Mouse (Mus musculus) lung, embryonic 15.5 days (tissue): Measurements from ENCODE around the gene Ppp3cb. TPM values are rescaled to one million over a fixed set of nuclear protein-coding genes. Genes with fewer than 3 reads are reported as not detected.
A peak's percentile ranks its signal among the peaks of the same experiment; 100 is the strongest.

ENCODE experiments used
- ATAC-seq: fragments of 200-750 bp; cut with Nextera tagmentation; 2 replicates; pipeline ENCODE4 v1.8.0; 2017; ENCODE audit warnings: moderate number of reproducible peaks, borderline replicate concordance; ENCODE audit not compliant: low FRiP score, low TSS enrichment; ENCODE audit errors: extremely low read depth
- H3K27ac ChIP-seq: fragments of 300-500 bp; sonication (generic); 2 replicates; pipeline ENCODE4 v1.5.1; 2015; ENCODE audit warnings: moderate library complexity, mild to moderate bottlenecking, inconsistent platforms
- H3K27me3 ChIP-seq: fragments of 300-500 bp; sonication (generic); 2 replicates; pipeline ENCODE4 v1.6.1; 2015; ENCODE audit warnings: inconsistent platforms
- H3K36me3 ChIP-seq: fragments of 300-500 bp; sonication (generic); 2 replicates; pipeline ENCODE4 v1.6.1; 2015; ENCODE audit warnings: inconsistent platforms
- H3K4me1 ChIP-seq: fragments of 300-500 bp; sonication (generic); 2 replicates; pipeline ENCODE4 v1.6.1; 2015; ENCODE audit warnings: inconsistent platforms
- H3K4me2 ChIP-seq: fragments of 300-500 bp; sonication (generic); 2 replicates; pipeline ENCODE4 v1.6.1; 2015; ENCODE audit warnings: inconsistent platforms, mild to moderate bottlenecking, moderate library complexity
- H3K4me3 ChIP-seq: fragments of 300-500 bp; sonication (generic); 2 replicates; pipeline ENCODE4 v1.5.1; 2015; ENCODE audit warnings: mild to moderate bottlenecking, inconsistent platforms
- H3K9ac ChIP-seq: fragments of 300-500 bp; sonication (generic); 2 replicates; pipeline ENCODE4 v1.6.1; 2015; ENCODE audit warnings: inconsistent platforms
- H3K9me3 ChIP-seq: fragments of 300-500 bp; sonication (generic); 2 replicates; pipeline ENCODE4 v1.6.1; 2016; ENCODE audit warnings: inconsistent platforms
- WGBS: fragments of 180-500 bp; shearing (Covaris S2); methylation state at CpG from one replicate; pipeline ENCODE4 v1.1.7; 2015; 5-methylcytosine and 5-hydroxymethylcytosine counted together
- polyA plus RNA-seq: library from polyadenylated mRNA; unstranded; fragments of >200 nt; fragmentation: Nextera tagmentation; extraction: Ambion mirVana; gene quantifications from 2 replicates; pipeline ENCODE4 v1.2.1, GENCODE M21; 2015

The Ppp3cb gene
- polyA plus RNA-seq, 1 experiment from 2014 or later: 41.6 TPM

DNA sequence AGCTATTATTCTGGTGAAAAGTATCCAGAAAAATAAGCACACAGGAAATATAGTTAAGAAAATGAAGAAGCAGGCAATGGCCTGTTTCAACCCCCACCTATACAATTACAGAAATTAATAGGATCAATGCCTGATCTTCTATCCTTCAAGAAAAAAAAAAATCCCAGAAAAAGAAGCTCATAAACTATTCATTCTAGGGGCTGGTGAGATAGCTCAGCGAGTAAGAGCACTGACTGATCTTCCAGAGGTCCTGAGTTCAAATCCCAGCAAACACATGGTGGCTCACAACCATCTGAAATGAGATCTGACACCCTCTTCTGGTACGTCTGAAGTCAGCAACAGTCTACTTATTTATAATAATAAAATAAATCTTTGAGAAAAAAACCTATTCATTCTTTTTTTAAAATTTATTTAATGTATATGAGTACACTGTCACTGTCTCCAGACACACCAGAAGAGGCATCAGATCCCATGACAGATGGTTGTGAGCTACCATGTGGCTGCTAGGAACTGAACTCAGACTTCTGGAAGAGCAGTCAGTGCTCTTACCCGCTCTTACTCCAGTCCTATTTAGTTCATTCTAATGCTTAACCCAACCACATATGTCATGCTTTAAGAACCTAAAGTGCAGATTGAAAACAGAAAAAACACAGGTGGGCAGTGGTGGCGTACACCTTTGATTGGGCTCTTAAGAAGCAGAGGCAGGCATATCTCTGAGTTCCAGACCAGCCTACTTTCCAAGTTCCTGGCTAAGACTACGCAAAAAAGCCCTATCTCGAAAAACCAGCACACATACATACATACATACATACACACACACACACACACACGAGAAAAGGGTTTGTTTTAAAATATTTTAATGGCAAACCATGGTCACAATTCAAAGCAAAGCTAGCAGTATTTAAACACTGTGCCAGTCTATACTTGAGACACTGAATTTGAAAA, 1.6 kb downstream of the Ppp3cb start:
- WGBS: 55% methylated on average over 7 of the region's 7 CpGs
- no peaks in the 10 kb centered on the region for H3K27me3 ChIP-seq
- H3K4me1 ChIP-seq: peaks cover 20% of the 10 kb centered on the region
- peak overlapping the region; percentile 96 for H3K4me3 ChIP-seq
- H3K27ac ChIP-seq: no peak overlapping the region
- no peak for ATAC-seq
- peak overlapping the region; percentile 57 for H3K4me2 ChIP-seq
- H3K9ac ChIP-seq: peak overlapping the region; percentile 29; the same call in 1 of the 2 replicates
- peaks cover 7% of the 10 kb centered on the region for H3K36me3 ChIP-seq
- no peaks in the 10 kb centered on the region for H3K9me3 ChIP-seq

DNA sequence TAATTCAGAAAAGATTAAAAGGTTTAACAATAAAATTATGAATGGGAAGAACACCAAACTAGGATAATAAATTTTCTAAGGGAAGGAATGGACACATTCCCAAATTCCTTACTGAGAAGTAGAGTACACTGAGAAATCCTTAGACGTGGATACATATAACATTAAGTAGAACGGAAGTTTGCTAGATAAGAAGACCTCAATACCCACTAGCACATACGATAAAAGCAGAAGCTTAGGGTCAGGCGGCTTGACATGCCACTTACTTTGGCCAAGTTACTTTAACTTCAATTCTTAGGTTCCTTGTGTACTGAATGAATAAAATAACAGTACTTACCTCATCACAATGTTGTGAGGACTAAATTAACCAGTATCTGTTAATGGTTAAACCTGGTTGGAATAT, 16.7 kb downstream of the Ppp3cb start:
- H3K27ac ChIP-seq: no peak overlapping the region
- no peaks in the 10 kb centered on the region for H3K36me3 ChIP-seq
- ATAC-seq: no peak
- H3K4me2 ChIP-seq: no peak overlapping the region
- no peaks in the 10 kb centered on the region for H3K27me3 ChIP-seq
- H3K9ac ChIP-seq: no peak overlapping the region
- 83% methylated on average over 4 of the region's 4 CpGs for WGBS
- no peak overlapping the region for H3K4me3 ChIP-seq
- H3K9me3 ChIP-seq: no peaks in the 10 kb centered on the region
- H3K4me1 ChIP-seq: no peaks in the 10 kb centered on the region

GRCm38 (mm10) chr14:20520179-20520578, 26.2 kb downstream of the Ppp3cb start:
- H3K27me3 ChIP-seq: no peaks in the 10 kb centered on the region
- no peak overlapping the region for H3K9ac ChIP-seq
- H3K4me3 ChIP-seq: no peak overlapping the region
- no peaks in the 10 kb centered on the region for H3K9me3 ChIP-seq
- no peak overlapping the region for H3K4me2 ChIP-seq
- peaks cover 27% of the 10 kb centered on the region for H3K36me3 ChIP-seq
- no peaks in the 10 kb centered on the region for H3K4me1 ChIP-seq
- ATAC-seq: no peak
- H3K27ac ChIP-seq: no peak overlapping the region
- 94% methylated on average over 2 of the region's 2 CpGs for WGBS

DNA sequence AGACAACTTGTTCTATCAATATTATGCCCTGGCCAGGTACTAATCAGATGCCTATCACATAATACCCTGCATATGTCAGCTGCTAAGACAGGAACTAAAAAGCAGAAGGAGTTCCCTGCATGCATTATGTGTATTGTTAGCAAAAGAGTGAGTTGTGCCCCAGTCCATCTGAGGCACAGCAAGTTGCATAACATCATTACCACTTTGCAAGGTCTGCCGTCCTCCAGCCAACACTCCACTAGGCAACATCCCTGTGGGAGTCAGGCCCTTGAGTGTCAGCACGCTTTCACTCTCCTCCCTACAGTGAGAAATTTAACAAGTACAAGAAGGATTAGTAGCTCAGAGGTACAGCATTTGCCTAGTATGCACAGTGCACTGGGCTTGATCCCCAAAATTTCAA, 37.9 kb downstream of the Ppp3cb start:
- peaks cover 23% of the 10 kb centered on the region; the same call in 1 of the 2 replicates for H3K36me3 ChIP-seq
- no peak for ATAC-seq
- 75% methylated on average over 2 of the region's 2 CpGs for WGBS
- no peak overlapping the region for H3K4me2 ChIP-seq
- H3K27ac ChIP-seq: no peak overlapping the region
- H3K4me1 ChIP-seq: no peaks in the 10 kb centered on the region
- no peak overlapping the region for H3K4me3 ChIP-seq
- H3K27me3 ChIP-seq: no peaks in the 10 kb centered on the region
- no peak overlapping the region for H3K9ac ChIP-seq
- no peaks in the 10 kb centered on the region for H3K9me3 ChIP-seq

- 94% methylated on average over 10 of the region's 10 CpGs for WGBS
- Histone ChIP-seq H3K27ac (no peak overlapping the region), H3K9me3 (no peaks in the 10 kb centered on the region), H3K4me1 (no peaks in the 10 kb centered on the region), H3K4me3 (no peak overlapping the region), H3K9ac (no peak overlapping the region), H3K36me3 (peaks cover 26% of the 10 kb centered on the region), H3K4me2 (no peak overlapping the region), H3K27me3 (no peaks in the 10 kb centered on the region)
- no peak for ATAC-seq
Observed at GRCm38 (mm10) chr14:20502966-20503365, 43.4 kb downstream of the Ppp3cb start.

DNA sequence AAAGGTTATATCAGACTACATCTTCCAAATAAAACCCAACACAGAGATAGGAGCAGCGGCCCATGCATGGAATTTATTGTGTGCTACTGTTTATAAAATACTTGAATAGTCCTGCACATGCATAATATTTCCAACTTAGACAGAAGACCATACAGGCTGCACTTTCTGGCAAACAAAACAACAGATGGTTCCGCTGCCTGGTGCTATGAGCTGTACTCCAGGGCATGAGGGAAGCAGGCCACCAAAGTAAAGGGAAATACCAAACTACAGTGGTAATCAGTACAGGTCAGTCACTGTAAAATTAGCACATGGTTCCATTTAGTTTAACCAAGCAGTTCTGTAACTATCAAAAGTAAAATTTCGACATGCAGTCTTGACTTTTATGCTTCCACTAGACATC, 46.4 kb downstream of the Ppp3cb start:
- WGBS: 83% methylated on average over 3 of the region's 3 CpGs
- Histone ChIP-seq H3K4me1 (no peaks in the 10 kb centered on the region), H3K9me3 (no peaks in the 10 kb centered on the region), H3K9ac (no peak overlapping the region), H3K4me3 (no peak overlapping the region), H3K36me3 (peaks cover 37% of the 10 kb centered on the region), H3K4me2 (no peak overlapping the region), H3K27ac (no peak overlapping the region), H3K27me3 (no peaks in the 10 kb centered on the region)
- ATAC-seq: no peak

GRCm38 (mm10) chr14:20496603-20497002, 49.8 kb downstream of the Ppp3cb start, which contains the start of gene Mss51:
Gene Mss51, minus strand, starts transcription at chr14:20496901.
- no peak within 1 kb of the TSS for H3K9ac ChIP-seq
- H3K27me3 ChIP-seq: no peaks in the 10 kb centered on the region
- no peak within 1 kb of the TSS for H3K4me3 ChIP-seq
- peaks cover 35% of the 10 kb centered on the region for H3K36me3 ChIP-seq
- H3K9me3 ChIP-seq: no peaks in the 10 kb centered on the region
- no peak within 1 kb of the TSS for H3K27ac ChIP-seq
- WGBS: 74% methylated on average over 2 of the region's 2 CpGs
- H3K4me2 ChIP-seq: no peak within 1 kb of the TSS
- no peak for ATAC-seq
- no peaks in the 10 kb centered on the region for H3K4me1 ChIP-seq

- 0 out of 2 replicates have a peak, but pooled peaks cover 3% of the 10 kb centered on the region for H3K4me1 ChIP-seq
- H3K4me3 ChIP-seq: no peak overlapping the region
- H3K27me3 ChIP-seq: no peaks in the 10 kb centered on the region
- H3K36me3 ChIP-seq: 0 out of 2 replicates have a peak, but pooled peaks cover 10% of the 10 kb centered on the region
- ATAC-seq: no peak
- 95% methylated on average over 5 of the region's 5 CpGs for WGBS
- no peak overlapping the region for H3K4me2 ChIP-seq
- no peak overlapping the region for H3K27ac ChIP-seq
- H3K9me3 ChIP-seq: no peaks in the 10 kb centered on the region
- no peak overlapping the region for H3K9ac ChIP-seq
Observed at GRCm38 (mm10) chr14:20486031-20486430, 60.3 kb downstream of the Ppp3cb start.

GRCm38 (mm10) chr14:20482051-20482751, 64.2 kb downstream of the Ppp3cb start:
- H3K4me3 ChIP-seq: no peak overlapping the region
- ATAC-seq: no peak
- no peak overlapping the region for H3K9ac ChIP-seq
- H3K9me3 ChIP-seq: no peaks in the 10 kb centered on the region
- peaks cover 14% of the 10 kb centered on the region for H3K4me1 ChIP-seq
- H3K27ac ChIP-seq: no peak overlapping the region
- 79% methylated on average over 7 of the region's 7 CpGs for WGBS
- 0 out of 2 replicates have a peak, but pooled peaks cover 8% of the 10 kb centered on the region for H3K36me3 ChIP-seq
- no peak overlapping the region for H3K4me2 ChIP-seq
- H3K27me3 ChIP-seq: no peaks in the 10 kb centered on the region

GRCm38 (mm10) chr14:20481211-20481610, 65.2 kb downstream of the Ppp3cb start:
- H3K27me3 ChIP-seq: no peaks in the 10 kb centered on the region
- H3K4me3 ChIP-seq: no peak overlapping the region
- no peaks in the 10 kb centered on the region for H3K9me3 ChIP-seq
- peaks cover 14% of the 10 kb centered on the region for H3K4me1 ChIP-seq
- 31% methylated on average over 5 of the region's 5 CpGs for WGBS
- no peak for ATAC-seq
- H3K9ac ChIP-seq: no peak overlapping the region
- H3K36me3 ChIP-seq: 0 out of 2 replicates have a peak, but pooled peaks cover 8% of the 10 kb centered on the region
- H3K4me2 ChIP-seq: no peak overlapping the region
- no peak overlapping the region for H3K27ac ChIP-seq

DNA sequence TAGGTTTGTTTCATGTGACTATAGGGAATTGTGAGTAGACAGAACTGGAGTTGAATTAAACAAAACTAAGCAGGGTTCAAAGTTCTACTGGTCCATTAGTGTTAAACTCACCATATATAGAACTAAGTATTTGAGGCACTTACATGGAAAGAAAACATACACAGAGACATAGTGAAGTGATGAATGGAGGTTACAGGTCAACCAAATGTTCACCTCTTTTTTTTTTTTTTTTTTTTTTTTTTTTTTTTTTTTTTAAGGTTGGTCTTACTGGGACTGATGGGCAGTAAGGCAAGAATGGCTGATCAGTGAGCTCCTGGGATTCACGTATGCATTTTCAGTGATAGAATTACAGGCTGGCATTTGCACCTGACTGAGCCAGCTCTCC, 66.2 kb downstream of the Ppp3cb start:
- Histone ChIP-seq H3K4me2 (peak overlapping the region; percentile 79), H3K4me1 (peaks cover 14% of the 10 kb centered on the region), H3K27ac (peak overlapping the region; percentile 78; the same call in 1 of the 2 replicates), H3K4me3 (peak overlapping the region; percentile 85), H3K9ac (peak overlapping the region; percentile 74; the same call in 1 of the 2 replicates), H3K36me3 (0 out of 2 replicates have a peak, but pooled peaks cover 6% of the 10 kb centered on the region), H3K27me3 (no peaks in the 10 kb centered on the region), H3K9me3 (no peaks in the 10 kb centered on the region)
- ATAC-seq: 0 out of 2 replicates have a peak, but pooled peaks have one; percentile 20
- WGBS: 61% methylated on average over 1 of the region's 1 CpGs
